In genomic region chr6:116266273-116267109, GRCm38 (mm10) we compare ENCODE assay signal across 8 mouse cellular contexts. TPM values are rescaled to one million over a fixed set of nuclear protein-coding genes. Genes with fewer than 3 reads are reported as not detected.
A peak's percentile ranks its signal among the peaks of the same experiment; 100 is the strongest.
DNase-seq lines count a peak whose midpoint lies in the region; ATAC-seq and TF ChIP-seq lines count a peak whose summit lies in the region.

No protein-coding gene starts in this region.

- TF ChIP-seq POLR2A in brain, embryonic 14.5 days (IDR thresholded peaks at IDR 0.05; ENCODE audit: borderline replicate concordance, extremely low read depth, insufficient read depth, insufficient read length, poor library complexity, severe bottlenecking), result no peak

- 16% methylated on average over 11 of the region's 11 CpGs for WGBS in hindbrain, embryonic 12.5 days

- peak; percentile 33 for ATAC-seq in hindbrain, embryonic 12.5 days (ENCODE audit: low FRiP score)
- peak; percentile 35 for ATAC-seq in megakaryocyte-erythroid progenitor cell, adult 5-6 weeks (replicated peaks; ENCODE audit: low FRiP score, low TSS enrichment, poor library complexity, severe bottlenecking)

- H3K9ac ChIP-seq in hindbrain, embryonic 12.5 days, result peak overlapping the region; percentile 18; the same call in 1 of the 2 replicates

- TF ChIP-seq CTCF in brain, embryonic 14.5 days (IDR thresholded peaks at IDR 0.05; ENCODE audit: borderline replicate concordance, extremely low read depth, insufficient read depth, insufficient read length), result no peak

- H3K36me3 ChIP-seq in hindbrain, embryonic 12.5 days, result no peaks in the 10 kb centered on the region

- intact Hi-C loops in left cerebral cortex, postnatal 10 days (cut with DNase I), result loop anchor here (5.0 kb wide), 1 partner anchor 156 kb away; no protein-coding TSS in a partner anchor

- no peaks in the 10 kb centered on the region for H3K27me3 ChIP-seq in hindbrain, embryonic 12.5 days

- peak overlapping the region; percentile 50 for H3K4me2 ChIP-seq in hindbrain, embryonic 12.5 days (replicated peaks)

- H3K9me3 ChIP-seq in hindbrain, embryonic 12.5 days (replicated peaks), result no peaks in the 10 kb centered on the region

- peaks cover 11% of the 10 kb centered on the region for H3K4me1 ChIP-seq in hindbrain, embryonic 12.5 days

- DNase-seq in left cerebral cortex, postnatal 10 days (ENCODE audit: extremely low spot score in 1 of 2, low spot score in 2 of 2), result peak; percentile 16 to 28
- DNase-seq in left cerebral cortex, adult 11 months (ENCODE audit: low spot score), result no peak
- DNase-seq in brain, embryonic 14.5 days (ENCODE audit: low read depth), result peak; percentile 93
- peak; percentile 37 to 47 for DNase-seq in thymus, postnatal 10 days (ENCODE audit: low spot score in 2 of 2)
- no peak for DNase-seq in natural killer cell, adult 2 months (ENCODE audit: low spot score in 2 of 2)
- no peak for DNase-seq in ovary, adult 18-20 months (ENCODE audit: low spot score)

- peak overlapping the region; percentile 36; the same call in 1 of the 2 replicates for H3K27ac ChIP-seq in hindbrain, embryonic 12.5 days

- peak overlapping the region; percentile 16 for H3K4me3 ChIP-seq in hindbrain, embryonic 12.5 days

RNA-seq across cellular contexts. Expression of gene Zfand4, which starts 2.5 kb away (rescaled TPM):
- 1 to 10 TPM; 7.2 to 8.8 TPM for total RNA-seq in left cerebral cortex, postnatal 10 days (2021)
- 6.5 and 7.7 TPM in 2 replicates for polyA plus RNA-seq in brain, embryonic 14.5 days (2012; rRNA removed)
- 8.9 and 9.7 TPM in 2 replicates for polyA plus RNA-seq in hindbrain, embryonic 12.5 days (2016; fragmentation: Nextera tagmentation; extraction: Ambion mirVana)
- 20.2 and 32.4 TPM in 2 replicates for total RNA-seq in megakaryocyte-erythroid progenitor cell, adult 5-6 weeks (2014; fragmentation: Nextera tagmentation)
- 17.8 and 23.2 TPM in 2 replicates for total RNA-seq in megakaryocyte-erythroid progenitor cell, adult 5-6 weeks (2017)

RNA-seq across cellular contexts. Expression of gene Washc2, which starts 58.7 kb away (rescaled TPM):
- total RNA-seq in left cerebral cortex, postnatal 10 days (2021), result 10 to 100 TPM; 81.5 to 86.8 TPM
- polyA plus RNA-seq in brain, embryonic 14.5 days (2012; rRNA removed), result 103 and 105 TPM in 2 replicates
- polyA plus RNA-seq in hindbrain, embryonic 12.5 days (2016; fragmentation: Nextera tagmentation; extraction: Ambion mirVana), result 71.7 and 72.2 TPM in 2 replicates
- 39.7 and 43.1 TPM in 2 replicates for total RNA-seq in megakaryocyte-erythroid progenitor cell, adult 5-6 weeks (2014; fragmentation: Nextera tagmentation)
- total RNA-seq in megakaryocyte-erythroid progenitor cell, adult 5-6 weeks (2017), result 35.8 and 44.9 TPM in 2 replicates

Comparison
In these comparisons a context has a peak if more than half of its experiments do, and no peak if none do; other contexts are left out.
1. DNase-seq: peak in left cerebral cortex, postnatal 10 days (2 of 2), brain, embryonic 14.5 days (single experiment) and thymus, postnatal 10 days (2 of 2); none in left cerebral cortex, adult 11 months (single experiment), natural killer cell, adult 2 months (0 of 2) and ovary, adult 18-20 months (single experiment).